Mouse (Mus musculus) forebrain, postnatal 0 days (tissue): ENCODE results near the gene Col25a1. TPM values are rescaled to one million over a fixed set of nuclear protein-coding genes. Genes with fewer than 3 reads are reported as not detected.

Experiments
- ATAC-seq: fragments of 200-750 bp; cut with Nextera tagmentation; 2 replicates; pipeline ENCODE4 v1.8.0; 2017; ENCODE audit warnings: mild to moderate bottlenecking, moderate library complexity
- DNase-seq: peaks from one replicate; pipeline ENCODE4 v3.0.0-alpha.2; 2015
- H3K27ac ChIP-seq: fragments of 300-500 bp; sonication (generic); 2 replicates; pipeline ENCODE4 v1.5.1; 2014; ENCODE audit warnings: low read depth, mild to moderate bottlenecking, antibody characterized with exemption, low read length, moderate library complexity, mixed read lengths
- H3K27me3 ChIP-seq: fragments of 300-500 bp; sonication (generic); 2 replicates; pipeline ENCODE4 v1.6.1; 2014; ENCODE audit warnings: mild to moderate bottlenecking, low read length, mixed read lengths; ENCODE audit not compliant: insufficient read depth
- H3K36me3 ChIP-seq: fragments of 300-500 bp; sonication (generic); 2 replicates; pipeline ENCODE4 v1.6.1; 2014; ENCODE audit warnings: mild to moderate bottlenecking, moderate library complexity; ENCODE audit not compliant: insufficient read depth
- H3K4me1 ChIP-seq: fragments of 300-500 bp; sonication (generic); 2 replicates; pipeline ENCODE4 v1.6.1; 2014; ENCODE audit warnings: antibody characterized with exemption; ENCODE audit not compliant: insufficient read depth
- H3K4me2 ChIP-seq: fragments of 300-500 bp; sonication (generic); 2 replicates; pipeline ENCODE4 v1.6.1; 2014; ENCODE audit warnings: low read depth, mild to moderate bottlenecking, moderate library complexity
- H3K4me3 ChIP-seq: fragments of 300-500 bp; sonication (generic); 2 replicates; pipeline ENCODE4 v1.5.1; 2014; ENCODE audit warnings: low read depth, low read length, mixed read lengths
- H3K9ac ChIP-seq: fragments of 300-500 bp; sonication (generic); 2 replicates; pipeline ENCODE4 v1.6.1; 2014; ENCODE audit warnings: mild to moderate bottlenecking
- H3K9me3 ChIP-seq: fragments of 300-500 bp; sonication (generic); 2 replicates; pipeline ENCODE4 v1.6.1; 2016; ENCODE audit warnings: low read length
- CTCF ChIP-seq: sonication (generic); IDR thresholded peaks from 2 replicates; pipeline ENCODE4 v1.5.1; 2016; ENCODE audit warnings: antibody characterized with exemption, control low read depth, low read depth
- WGBS: fragments of 180-500 bp; shearing (Covaris S2); extraction: QIAGEN DNeasy Blood & Tissue Kit; methylation state at CpG from one replicate; pipeline ENCODE4 v1.1.7; 2014; 5-methylcytosine and 5-hydroxymethylcytosine counted together
- polyA plus RNA-seq: library from polyadenylated mRNA; unstranded; fragments of >200 nt; fragmentation: Nextera tagmentation; extraction: Ambion mirVana; gene quantifications from 2 replicates; pipeline ENCODE4 v1.2.1, GENCODE M21; 2015
- total RNA-seq: library from RNA; depleted of rRNA; stranded (reverse); fragments of >200 nt; gene quantifications from 2 replicates; pipeline ENCODE4 v1.2.3, GENCODE M21; 2014

Gene Col25a1
- total and polyA plus RNA-seq, 2 experiments from 2014 or later: 5.7 to 23.7 TPM

DNA sequence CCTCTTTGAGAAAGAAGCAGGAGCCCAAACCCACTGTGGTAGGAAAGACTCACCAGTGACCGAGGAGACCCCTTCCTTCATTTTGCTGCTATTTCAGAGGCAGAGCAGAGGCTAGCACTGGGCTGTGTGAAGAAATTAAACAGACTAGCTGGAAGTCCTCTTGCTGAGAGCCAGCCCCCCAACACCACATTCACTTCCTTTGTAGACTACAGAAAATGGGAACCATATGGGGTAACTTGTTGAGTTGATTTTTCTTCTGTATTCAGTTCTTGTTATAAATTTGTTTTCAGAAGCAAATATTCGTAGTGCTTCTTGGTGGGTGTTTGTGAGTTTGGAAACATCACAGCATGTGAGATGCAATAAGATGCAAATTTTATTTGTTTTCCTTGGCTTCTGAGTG, 142.6 kb downstream of the Col25a1 start:
- Histone ChIP-seq H3K4me3 (no peak overlapping the region), H3K9ac (no peak overlapping the region), H3K4me1 (no peaks in the 10 kb centered on the region), H3K27me3 (no peaks in the 10 kb centered on the region), H3K36me3 (no peaks in the 10 kb centered on the region), H3K27ac (no peak overlapping the region), H3K4me2 (no peak overlapping the region), H3K9me3 (no peaks in the 10 kb centered on the region)
- ATAC-seq (no peak), DNase-seq (no peak)
- WGBS: 62% methylated on average over 2 of the region's 2 CpGs
- TF ChIP-seq CTCF: no peak

DNA sequence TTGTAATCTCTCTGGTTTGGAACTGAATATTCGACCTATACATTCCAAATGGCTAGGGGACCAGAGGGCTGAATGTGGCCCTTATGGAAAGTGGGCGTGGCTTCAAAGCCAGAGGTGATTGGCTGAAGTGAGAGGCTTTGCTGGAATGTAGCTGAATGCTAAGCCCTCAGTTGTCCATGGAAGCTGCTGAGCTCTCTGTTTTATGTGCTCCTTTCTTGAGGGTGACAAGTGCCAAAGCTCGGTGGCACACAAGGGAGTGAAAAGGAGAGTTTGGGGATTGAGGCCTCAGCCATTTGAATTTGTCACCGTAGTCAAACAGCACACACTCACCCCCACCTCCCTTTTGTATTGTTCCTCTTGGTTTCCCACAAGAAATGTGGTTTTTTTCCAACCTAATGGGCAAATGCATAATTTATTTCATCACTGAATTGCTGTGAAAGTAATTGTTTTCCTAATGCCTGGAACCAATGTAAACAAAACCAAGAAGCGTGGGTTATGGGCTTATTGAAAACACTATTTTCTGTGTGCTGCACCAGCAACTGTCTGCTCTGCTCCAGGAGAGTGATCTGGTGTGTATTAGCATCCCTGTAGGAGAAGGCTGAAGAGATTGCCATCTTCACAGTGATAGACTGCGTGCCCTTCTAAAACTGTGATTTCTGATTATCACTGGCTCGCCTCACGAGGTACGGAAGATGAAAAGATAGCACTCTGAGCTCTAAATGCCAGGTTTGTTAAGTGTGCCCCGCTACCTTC, 147.2 kb downstream of the Col25a1 start:
- H3K4me2 ChIP-seq: no peak overlapping the region
- no peak overlapping the region for H3K27ac ChIP-seq
- H3K4me3 ChIP-seq: no peak overlapping the region
- H3K9ac ChIP-seq: no peak overlapping the region
- DNase-seq (no peak), ATAC-seq (no peak)
- no peaks in the 10 kb centered on the region for H3K9me3 ChIP-seq
- WGBS: 44% methylated on average over 10 of the region's 10 CpGs
- H3K4me1 ChIP-seq: 0 out of 2 replicates have a peak, but pooled peaks cover 8% of the 10 kb centered on the region
- no peaks in the 10 kb centered on the region for H3K27me3 ChIP-seq
- TF ChIP-seq CTCF: no peak
- H3K36me3 ChIP-seq: no peaks in the 10 kb centered on the region

DNA sequence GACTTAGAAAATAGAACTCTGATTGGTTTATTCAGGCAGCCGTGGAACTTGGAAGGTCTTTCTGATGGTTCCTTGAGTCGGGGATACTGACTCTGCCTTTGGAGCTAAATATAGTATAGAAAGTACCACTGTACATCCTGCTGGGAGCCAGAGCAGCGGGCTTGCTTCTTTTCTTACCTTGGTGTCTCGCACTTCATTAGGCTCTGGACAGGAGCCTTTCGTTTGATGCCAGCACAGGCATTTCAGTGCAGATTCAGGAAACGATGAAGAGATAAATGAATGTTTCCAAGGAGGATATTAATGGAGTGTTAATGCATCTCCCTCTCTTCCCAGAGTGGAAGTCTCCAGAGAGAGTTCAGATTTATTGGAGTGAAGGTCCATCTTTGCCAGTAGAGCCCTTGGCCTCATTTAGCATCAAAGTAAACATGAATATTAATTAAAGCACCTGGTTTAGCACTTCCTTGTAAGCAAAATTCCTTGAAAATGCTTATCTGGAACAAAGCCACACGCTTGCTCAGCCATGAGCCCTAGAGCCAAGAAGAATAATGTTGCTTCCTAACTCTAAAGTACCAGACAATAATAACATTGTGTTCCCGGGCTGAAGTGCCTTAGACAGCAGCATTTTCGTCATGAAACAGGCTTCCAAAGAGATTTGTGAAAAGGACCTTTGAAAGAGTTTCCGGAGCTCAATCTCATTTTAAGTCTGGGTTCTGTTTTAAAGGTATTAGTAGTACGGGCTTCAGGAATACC, 151.9 kb downstream of the Col25a1 start:
- H3K4me3 ChIP-seq: no peak overlapping the region
- no peak overlapping the region for H3K4me2 ChIP-seq
- ATAC-seq (no peak), DNase-seq (no peak)
- H3K9me3 ChIP-seq: no peaks in the 10 kb centered on the region
- H3K27me3 ChIP-seq: no peaks in the 10 kb centered on the region
- H3K9ac ChIP-seq: no peak overlapping the region
- no peak for TF ChIP-seq CTCF
- H3K4me1 ChIP-seq: 0 out of 2 replicates have a peak, but pooled peaks cover 8% of the 10 kb centered on the region
- 22% methylated on average over 11 of the region's 11 CpGs for WGBS
- no peak overlapping the region for H3K27ac ChIP-seq
- H3K36me3 ChIP-seq: no peaks in the 10 kb centered on the region

DNA sequence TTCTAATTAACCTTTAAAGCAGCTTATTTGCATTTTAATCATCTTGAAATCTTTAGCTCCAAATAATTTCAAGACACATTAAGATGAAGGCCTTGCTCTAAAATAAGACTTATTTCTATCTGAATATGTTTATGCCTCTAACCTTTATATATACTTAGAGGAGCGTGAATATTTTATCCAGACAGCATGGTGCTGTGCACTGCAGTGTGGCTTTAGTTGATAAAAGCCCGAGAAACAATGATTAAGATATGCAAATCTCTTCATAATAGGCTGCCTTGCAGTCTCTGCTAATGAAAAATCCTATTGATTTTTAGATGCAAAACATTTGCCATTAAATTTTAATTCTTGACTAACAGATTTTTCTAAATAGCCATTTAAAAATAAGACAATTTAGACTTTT, 156.8 kb downstream of the Col25a1 start:
- Histone ChIP-seq H3K27ac (no peak overlapping the region), H3K36me3 (no peaks in the 10 kb centered on the region), H3K4me2 (no peak overlapping the region), H3K4me3 (no peak overlapping the region), H3K9ac (no peak overlapping the region), H3K9me3 (no peaks in the 10 kb centered on the region), H3K4me1 (0 out of 2 replicates have a peak, but pooled peaks cover 4% of the 10 kb centered on the region), H3K27me3 (no peaks in the 10 kb centered on the region)
- WGBS: 16% methylated on average over 2 of the region's 2 CpGs
- no peak for TF ChIP-seq CTCF
- ATAC-seq (no peak), DNase-seq (no peak)

DNA sequence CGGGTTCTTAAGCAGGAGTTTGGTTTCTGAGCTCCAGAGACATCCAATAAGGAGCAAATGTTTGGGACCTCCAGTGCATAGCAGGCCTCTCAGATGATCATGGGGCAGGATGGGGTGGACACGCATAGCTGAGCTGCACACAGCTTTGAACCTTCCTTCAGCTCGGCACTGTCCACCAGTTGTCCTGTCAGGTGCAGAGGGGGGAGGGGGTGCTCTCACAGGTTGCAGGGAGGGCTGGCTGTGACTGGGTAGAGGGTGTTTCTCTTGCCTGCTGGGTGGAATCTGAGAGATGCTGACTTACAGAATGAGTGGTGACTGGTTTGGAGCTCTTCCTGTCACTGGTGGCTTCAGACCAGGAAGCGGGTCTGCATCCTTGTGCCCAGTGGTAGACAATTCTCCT, 157.5 kb downstream of the Col25a1 start:
- no peak for DNase-seq
- WGBS: 55% methylated on average over 4 of the region's 4 CpGs
- no peaks in the 10 kb centered on the region for H3K4me1 ChIP-seq
- H3K4me2 ChIP-seq: no peak overlapping the region
- H3K9ac ChIP-seq: no peak overlapping the region
- H3K27ac ChIP-seq: no peak overlapping the region
- H3K9me3 ChIP-seq: no peaks in the 10 kb centered on the region
- no peak overlapping the region for H3K4me3 ChIP-seq
- no peaks in the 10 kb centered on the region for H3K36me3 ChIP-seq
- no peak for ATAC-seq
- no peak for TF ChIP-seq CTCF
- no peaks in the 10 kb centered on the region for H3K27me3 ChIP-seq

DNA sequence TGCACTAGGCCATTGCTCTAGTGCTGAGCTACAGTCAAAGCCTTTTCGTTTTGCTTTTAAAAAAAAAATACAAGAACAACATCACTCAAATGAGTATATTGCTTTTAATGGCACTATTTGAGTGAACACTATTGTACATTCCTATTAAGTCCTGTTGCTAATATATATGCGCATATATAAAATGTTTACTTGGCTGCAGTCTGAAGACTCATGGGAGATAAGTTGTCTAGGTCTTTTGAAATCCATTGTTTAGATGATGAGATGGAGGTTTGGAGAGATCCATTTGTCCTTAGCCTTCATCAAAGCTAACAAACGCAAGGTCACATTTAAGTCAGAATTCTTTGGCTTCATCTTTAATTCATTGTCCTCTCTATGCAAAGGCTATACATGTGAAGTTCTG, 157.9 kb downstream of the Col25a1 start:
- Histone ChIP-seq H3K9ac (no peak overlapping the region), H3K4me3 (no peak overlapping the region), H3K4me1 (no peaks in the 10 kb centered on the region), H3K4me2 (no peak overlapping the region), H3K9me3 (no peaks in the 10 kb centered on the region), H3K27me3 (no peaks in the 10 kb centered on the region), H3K27ac (no peak overlapping the region), H3K36me3 (no peaks in the 10 kb centered on the region)
- TF ChIP-seq CTCF: no peak
- no peak for ATAC-seq
- DNase-seq: no peak
- WGBS: 45% methylated on average over 3 of the region's 3 CpGs

DNA sequence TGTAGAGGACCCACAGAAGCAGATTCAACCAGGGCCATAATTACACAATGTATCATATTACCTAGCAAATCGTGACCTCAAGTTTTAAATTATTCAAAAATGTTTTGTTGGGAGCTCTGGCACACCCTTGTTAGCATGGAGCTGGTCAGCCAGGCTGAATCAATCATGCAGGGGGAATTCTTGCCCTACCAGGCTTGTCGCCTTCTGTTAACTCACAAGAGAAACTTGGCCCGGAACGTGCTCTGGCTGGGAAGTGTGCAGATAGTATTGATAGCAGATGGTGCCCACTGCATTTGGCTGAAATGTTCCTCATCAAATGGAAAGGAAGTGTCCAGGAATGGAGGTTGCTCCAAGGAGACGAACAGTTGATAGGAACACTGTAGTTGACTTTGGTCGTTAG, 158.9 kb downstream of the Col25a1 start:
- Histone ChIP-seq H3K4me2 (no peak overlapping the region), H3K4me1 (no peaks in the 10 kb centered on the region), H3K27me3 (no peaks in the 10 kb centered on the region), H3K9me3 (no peaks in the 10 kb centered on the region), H3K27ac (no peak overlapping the region), H3K36me3 (no peaks in the 10 kb centered on the region), H3K9ac (no peak overlapping the region), H3K4me3 (no peak overlapping the region)
- 41% methylated on average over 6 of the region's 6 CpGs for WGBS
- TF ChIP-seq CTCF: no peak
- DNase-seq (peak; percentile 38), ATAC-seq (peak; percentile 51; the same call in 1 of the 2 replicates)
